Mouse (Mus musculus) hindbrain, embryonic 10.5 days (tissue): ENCODE measurements around the gene 1600014C23Rik. TPM values are rescaled to one million over a fixed set of nuclear protein-coding genes. Genes with fewer than 3 reads are reported as not detected.

Experiments
- DNase-seq: peaks from one replicate; pipeline ENCODE4 v3.0.0-alpha.2; 2017; ENCODE audit warnings: low spot score
- H3K27ac ChIP-seq: fragments of 300-500 bp; sonication (generic); 2 replicates; pipeline ENCODE4 v1.5.1; 2016; ENCODE audit warnings: mild to moderate bottlenecking, moderate library complexity
- H3K27me3 ChIP-seq: fragments of 300-500 bp; sonication (generic); 2 replicates; pipeline ENCODE4 v1.6.1; 2016; ENCODE audit warnings: mild to moderate bottlenecking; ENCODE audit not compliant: poor library complexity, insufficient read depth, severe bottlenecking
- H3K36me3 ChIP-seq: fragments of 300-500 bp; sonication (generic); 2 replicates; pipeline ENCODE4 v1.6.1; 2016; ENCODE audit warnings: mild to moderate bottlenecking, moderate library complexity
- H3K4me1 ChIP-seq: fragments of 300-500 bp; sonication (generic); replicated peaks from 2 replicates; pipeline ENCODE4 v1.6.1; 2016; ENCODE audit warnings: mild to moderate bottlenecking
- H3K4me3 ChIP-seq: fragments of 300-500 bp; sonication (generic); 2 replicates; pipeline ENCODE4 v1.5.1; 2016; ENCODE audit warnings: mild to moderate bottlenecking, moderate library complexity
- H3K9me3 ChIP-seq: fragments of 300-500 bp; sonication (generic); 2 replicates; pipeline ENCODE4 v1.6.1; 2016; ENCODE audit warnings: mild to moderate bottlenecking, moderate library complexity
- WGBS: fragments of 180-500 bp; shearing (Covaris S2); methylation state at CpG from one replicate; pipeline ENCODE4 v1.1.7; 2016; 5-methylcytosine and 5-hydroxymethylcytosine counted together
- polyA plus RNA-seq: library from polyadenylated mRNA; unstranded; fragments of >200 nt; fragmentation: Nextera tagmentation; extraction: Ambion mirVana; gene quantifications from 2 replicates; pipeline ENCODE4 v1.2.1, GENCODE M21; 2016

The 1600014C23Rik gene
- polyA plus RNA-seq, 1 experiment from 2014 or later, result 0.67 TPM

- Histone ChIP-seq H3K4me1 (peaks cover 35% of the 10 kb centered on the region), H3K4me3 (no peak overlapping the region), H3K27ac (no peak overlapping the region; the same call in 1 of the 2 replicates), H3K9me3 (no peaks in the 10 kb centered on the region), H3K27me3 (peaks cover 3% of the 10 kb centered on the region; the same call in 1 of the 2 replicates), H3K36me3 (no peaks in the 10 kb centered on the region)
- DNase-seq, result no peak
- 88% methylated on average over 8 of the region's 8 CpGs for WGBS
Measured at GRCm38 (mm10) chr17:45763188-45763587, 29.5 kb upstream of the 1600014C23Rik start.

GRCm38 (mm10) chr17:45761902-45762301 lies 28.3 kb upstream of the 1600014C23Rik start:
- Histone ChIP-seq H3K9me3 (no peaks in the 10 kb centered on the region), H3K36me3 (no peaks in the 10 kb centered on the region), H3K4me1 (peaks cover 26% of the 10 kb centered on the region), H3K27ac (no peak overlapping the region), H3K4me3 (no peak overlapping the region), H3K27me3 (no peaks in the 10 kb centered on the region)
- DNase-seq, result no peak
- 85% methylated on average over 3 of the region's 3 CpGs for WGBS

GRCm38 (mm10) chr17:45760965-45761645 lies 27.5 kb upstream of the 1600014C23Rik start:
- Histone ChIP-seq H3K36me3 (no peaks in the 10 kb centered on the region), H3K4me3 (no peak overlapping the region), H3K4me1 (peaks cover 24% of the 10 kb centered on the region), H3K27me3 (no peaks in the 10 kb centered on the region), H3K27ac (no peak overlapping the region), H3K9me3 (no peaks in the 10 kb centered on the region)
- no peak for DNase-seq
- 72% methylated on average over 10 of the region's 10 CpGs for WGBS

DNA sequence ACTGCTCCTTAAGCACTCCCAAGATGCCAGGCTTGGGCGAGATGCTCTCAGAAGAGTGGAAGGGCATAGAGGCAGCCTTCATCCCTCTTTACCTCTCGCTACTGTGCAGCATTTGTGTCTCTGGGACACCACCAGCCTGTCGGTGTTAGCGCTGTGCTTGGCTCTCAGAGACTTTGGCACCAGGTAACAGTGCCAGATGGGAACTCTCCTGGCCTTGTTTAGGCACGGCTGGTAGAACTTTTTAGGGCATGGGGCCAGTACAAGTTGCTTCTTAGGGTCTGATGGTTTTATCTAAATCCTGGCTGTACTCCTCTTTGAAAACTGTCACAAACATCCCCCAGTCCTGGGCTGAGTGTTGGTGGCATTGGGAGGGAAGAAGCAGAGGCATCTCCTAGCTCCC lies 26.1 kb upstream of the 1600014C23Rik start:
- no peaks in the 10 kb centered on the region for H3K9me3 ChIP-seq
- no peaks in the 10 kb centered on the region for H3K36me3 ChIP-seq
- no peak overlapping the region for H3K27ac ChIP-seq
- H3K4me3 ChIP-seq, result no peak overlapping the region
- no peak for DNase-seq
- peaks cover 18% of the 10 kb centered on the region for H3K4me1 ChIP-seq
- WGBS, result 87% methylated on average over 5 of the region's 5 CpGs
- no peaks in the 10 kb centered on the region for H3K27me3 ChIP-seq

DNA sequence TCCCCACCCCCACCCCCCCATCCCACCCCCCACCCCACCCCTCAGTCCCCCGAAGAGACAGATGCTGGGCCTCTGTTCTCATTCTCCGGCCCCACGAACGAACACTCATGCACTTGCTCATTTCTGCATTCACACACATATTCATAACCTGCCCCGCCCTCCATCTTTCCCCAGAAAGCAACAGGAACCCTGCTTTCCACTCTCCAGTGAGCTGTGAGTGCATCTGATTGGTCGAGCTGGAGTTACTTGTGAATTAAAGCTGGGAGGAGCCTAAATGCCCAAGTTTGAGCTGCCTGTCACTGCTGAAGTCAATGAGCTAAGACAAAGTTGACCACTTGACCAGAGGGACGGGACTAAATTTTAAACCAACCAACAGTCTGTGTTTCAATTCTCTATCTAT lies 25.2 kb upstream of the 1600014C23Rik start:
- H3K4me3 ChIP-seq, result no peak overlapping the region
- H3K27ac ChIP-seq, result no peak overlapping the region
- peaks cover 18% of the 10 kb centered on the region for H3K4me1 ChIP-seq
- 68% methylated on average over 7 of the region's 7 CpGs for WGBS
- no peaks in the 10 kb centered on the region for H3K9me3 ChIP-seq
- DNase-seq, result no peak
- H3K27me3 ChIP-seq, result no peaks in the 10 kb centered on the region
- H3K36me3 ChIP-seq, result no peaks in the 10 kb centered on the region

GRCm38 (mm10) chr17:45757932-45758331 lies 24.3 kb upstream of the 1600014C23Rik start:
- H3K9me3 ChIP-seq, result no peaks in the 10 kb centered on the region
- no peak overlapping the region for H3K27ac ChIP-seq
- H3K4me1 ChIP-seq, result peaks cover 19% of the 10 kb centered on the region
- DNase-seq, result no peak
- H3K36me3 ChIP-seq, result no peaks in the 10 kb centered on the region
- no peak overlapping the region for H3K4me3 ChIP-seq
- 88% methylated on average over 8 of the region's 8 CpGs for WGBS
- H3K27me3 ChIP-seq, result no peaks in the 10 kb centered on the region

DNA sequence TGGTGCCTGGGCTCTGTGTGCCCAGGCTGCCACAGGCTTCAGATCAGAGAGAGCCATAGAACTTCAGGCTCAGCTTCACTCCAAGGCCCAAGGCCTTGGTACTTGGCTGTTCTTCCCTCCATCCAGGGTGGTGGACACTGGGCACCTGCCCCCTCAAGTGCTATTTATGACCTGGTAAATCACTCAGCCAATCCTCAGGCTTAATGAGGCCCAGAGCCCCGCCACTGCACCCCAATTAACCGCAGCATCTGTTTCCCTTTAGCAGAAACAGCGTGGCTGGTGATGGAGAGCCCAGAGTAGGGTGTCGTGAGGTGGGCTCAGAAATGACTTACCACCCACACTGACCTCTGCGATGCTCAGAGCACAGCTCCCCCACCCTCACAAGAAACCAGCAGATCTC lies 23.2 kb upstream of the 1600014C23Rik start:
- WGBS, result 65% methylated on average over 5 of the region's 5 CpGs
- H3K4me3 ChIP-seq, result no peak overlapping the region
- H3K36me3 ChIP-seq, result no peaks in the 10 kb centered on the region
- no peaks in the 10 kb centered on the region for H3K27me3 ChIP-seq
- DNase-seq, result no peak
- 0 out of 2 replicates have a peak overlapping the region, but pooled peaks have one; percentile 8 for H3K27ac ChIP-seq
- peaks cover 23% of the 10 kb centered on the region for H3K4me1 ChIP-seq
- H3K9me3 ChIP-seq, result no peaks in the 10 kb centered on the region

GRCm38 (mm10) chr17:45756391-45756790 lies 22.7 kb upstream of the 1600014C23Rik start:
- 77% methylated on average over 8 of the region's 8 CpGs for WGBS
- Histone ChIP-seq H3K4me3 (no peak overlapping the region), H3K27me3 (no peaks in the 10 kb centered on the region), H3K4me1 (peaks cover 23% of the 10 kb centered on the region), H3K36me3 (no peaks in the 10 kb centered on the region), H3K27ac (0 out of 2 replicates have a peak overlapping the region, but pooled peaks have one; percentile 8), H3K9me3 (no peaks in the 10 kb centered on the region)
- DNase-seq, result no peak

DNA sequence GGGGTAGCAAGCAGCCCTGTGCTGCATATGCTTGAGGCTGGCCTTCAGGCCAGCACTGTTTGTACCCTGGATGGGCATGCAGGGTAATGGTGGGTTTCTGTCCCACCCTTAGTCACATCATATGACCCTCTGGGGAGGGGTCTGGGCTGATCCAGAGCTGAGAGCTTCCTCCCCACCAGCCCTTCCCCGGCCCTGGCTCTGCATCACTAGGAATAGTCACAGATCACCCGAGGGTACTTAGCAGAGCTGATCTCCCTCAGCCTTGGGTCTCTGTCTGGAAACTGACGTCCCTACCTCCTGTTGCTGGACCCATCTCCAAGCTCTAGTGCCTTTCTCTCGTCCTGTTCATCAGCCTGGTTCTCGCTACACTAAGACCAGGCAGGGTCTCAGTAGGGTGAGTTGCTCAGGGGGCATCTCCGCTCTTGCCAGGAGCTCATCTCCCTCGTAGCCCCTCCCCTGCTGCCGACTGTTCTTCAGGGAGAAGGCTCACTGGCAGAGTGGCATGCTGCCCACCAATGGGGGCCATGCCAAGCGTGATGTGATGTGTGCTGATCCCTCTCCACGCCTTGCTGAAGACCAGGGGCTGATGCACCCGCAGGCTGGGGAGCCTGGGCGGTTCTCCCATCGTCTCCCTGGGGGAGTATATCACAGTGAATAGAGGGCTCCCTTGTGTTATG lies 20.7 kb upstream of the 1600014C23Rik start:
- H3K27ac ChIP-seq, result peak overlapping the region; percentile 31; the same call in 1 of the 2 replicates
- DNase-seq, result no peak

DNA sequence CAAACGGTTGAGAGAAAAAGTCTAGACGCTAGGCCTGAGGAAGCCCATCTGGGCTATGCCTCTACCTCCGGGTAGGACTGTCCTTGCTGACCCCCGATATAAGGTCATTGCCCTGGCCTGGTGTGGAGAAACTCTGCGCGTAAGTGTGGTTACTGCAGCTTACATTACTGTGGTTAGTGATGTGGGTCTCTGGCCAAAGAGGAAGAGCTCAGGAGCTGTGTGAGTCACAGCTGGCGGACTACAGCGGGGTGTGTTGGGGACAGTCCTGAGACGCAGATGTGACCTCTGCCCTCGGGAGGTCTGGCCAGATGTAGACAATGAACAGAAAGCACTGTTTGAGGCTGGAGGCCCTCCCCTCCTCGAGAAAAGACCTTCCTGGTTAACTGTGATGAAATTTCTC lies 19.0 kb upstream of the 1600014C23Rik start:
- Histone ChIP-seq H3K4me1 (peaks cover 32% of the 10 kb centered on the region), H3K36me3 (no peaks in the 10 kb centered on the region), H3K27me3 (0 out of 2 replicates have a peak, but pooled peaks cover 4% of the 10 kb centered on the region), H3K4me3 (no peak overlapping the region), H3K9me3 (0 out of 2 replicates have a peak, but pooled peaks cover 2% of the 10 kb centered on the region), H3K27ac (peak overlapping the region; percentile 77)
- WGBS, result 41% methylated on average over 11 of the region's 11 CpGs
- peak; percentile 59 for DNase-seq

More for the DNA sequence above, 20.7 kb upstream of the 1600014C23Rik start:
- Histone ChIP-seq H3K36me3 (no peaks in the 10 kb centered on the region), H3K27me3 (no peaks in the 10 kb centered on the region), H3K9me3 (0 out of 2 replicates have a peak, but pooled peaks cover 2% of the 10 kb centered on the region), H3K4me1 (peaks cover 23% of the 10 kb centered on the region), H3K4me3 (no peak overlapping the region)
- 83% methylated on average over 13 of the region's 13 CpGs for WGBS

DNA sequence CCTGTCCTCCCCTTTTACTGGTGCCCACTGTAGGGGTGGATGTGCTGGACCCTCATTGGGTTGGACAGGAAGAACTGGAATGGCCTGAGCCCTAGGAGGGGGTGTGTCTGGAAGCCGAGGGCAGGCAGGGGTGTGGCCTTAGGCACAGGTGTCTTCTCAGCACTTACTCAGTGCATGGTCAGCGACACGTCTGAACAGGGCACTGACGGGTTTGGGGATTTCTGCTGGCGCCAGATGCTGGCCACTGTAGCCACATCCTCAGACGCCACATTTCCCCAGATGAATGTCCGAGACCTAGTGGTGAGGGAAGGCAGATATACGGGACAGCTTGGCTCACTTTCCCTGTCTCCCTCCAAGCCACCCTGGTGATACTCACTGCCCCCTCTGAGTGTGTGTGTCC lies 18.4 kb upstream of the 1600014C23Rik start:
- Histone ChIP-seq H3K4me1 (peaks cover 31% of the 10 kb centered on the region), H3K27me3 (0 out of 2 replicates have a peak, but pooled peaks cover 4% of the 10 kb centered on the region), H3K36me3 (no peaks in the 10 kb centered on the region), H3K4me3 (no peak overlapping the region), H3K27ac (peak overlapping the region; percentile 77; the same call in 1 of the 2 replicates), H3K9me3 (0 out of 2 replicates have a peak, but pooled peaks cover 2% of the 10 kb centered on the region)
- DNase-seq, result no peak
- WGBS, result 79% methylated on average over 8 of the region's 8 CpGs

GRCm38 (mm10) chr17:45751359-45751758 lies 17.7 kb upstream of the 1600014C23Rik start:
- H3K4me3 ChIP-seq, result no peak overlapping the region
- no peak for DNase-seq
- WGBS, result 91% methylated on average over 1 of the region's 1 CpGs
- H3K36me3 ChIP-seq, result no peaks in the 10 kb centered on the region
- H3K9me3 ChIP-seq, result 0 out of 2 replicates have a peak, but pooled peaks cover 2% of the 10 kb centered on the region
- H3K27me3 ChIP-seq, result 0 out of 2 replicates have a peak, but pooled peaks cover 4% of the 10 kb centered on the region
- H3K4me1 ChIP-seq, result peaks cover 31% of the 10 kb centered on the region
- no peak overlapping the region for H3K27ac ChIP-seq

DNA sequence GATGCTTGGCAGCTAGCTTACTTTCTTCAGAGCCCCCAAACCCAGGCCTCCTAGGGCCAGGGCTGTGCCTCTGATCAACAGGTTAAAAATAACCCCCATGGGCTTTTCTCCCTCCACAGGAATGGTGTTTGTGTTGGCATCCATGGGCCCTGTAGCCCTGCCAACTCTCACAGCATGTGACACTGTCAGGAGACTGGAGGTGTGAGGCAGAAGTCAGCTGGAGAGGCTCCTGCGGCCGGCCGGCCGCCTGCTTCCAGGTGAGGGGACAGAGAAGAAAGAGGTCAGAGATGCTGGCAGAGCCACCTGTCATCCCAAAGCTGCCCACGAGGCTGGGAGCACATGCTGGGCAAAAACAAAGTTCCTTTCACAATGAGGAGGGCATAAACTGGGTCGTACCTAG lies 15.5 kb upstream of the 1600014C23Rik start:
- no peaks in the 10 kb centered on the region for H3K36me3 ChIP-seq
- no peak overlapping the region for H3K27ac ChIP-seq
- H3K27me3 ChIP-seq, result 0 out of 2 replicates have a peak, but pooled peaks cover 4% of the 10 kb centered on the region
- no peak for DNase-seq
- H3K4me3 ChIP-seq, result no peak overlapping the region
- H3K9me3 ChIP-seq, result 0 out of 2 replicates have a peak, but pooled peaks cover 2% of the 10 kb centered on the region
- 69% methylated on average over 6 of the region's 6 CpGs for WGBS
- peaks cover 36% of the 10 kb centered on the region for H3K4me1 ChIP-seq
